Mouse (Mus musculus) C2C12 (cell line): ENCODE measurements around the gene Dok5. TPM values are rescaled to one million over a fixed set of nuclear protein-coding genes. Genes with fewer than 3 reads are reported as not detected.

ENCODE experiments used
- H3K27me3 ChIP-seq: one replicate; pipeline ENCODE4 v1.6.1; 2011; ENCODE audit not compliant: control insufficient read depth, insufficient read depth, insufficient read length
- H3K36me3 ChIP-seq: one replicate; pipeline ENCODE4 v1.6.1; 2011; ENCODE audit not compliant: control insufficient read depth, insufficient read depth
- H3K4me3 ChIP-seq: one replicate; pipeline ENCODE4 v1.5.1; 2011; ENCODE audit warnings: mild to moderate bottlenecking, control low read depth; ENCODE audit not compliant: poor library complexity, insufficient read depth, severe bottlenecking
- H3K79me2 ChIP-seq: one replicate; pipeline ENCODE4 v1.6.1; 2011; ENCODE audit not compliant: control insufficient read depth, insufficient read depth
- H3K79me3 ChIP-seq: one replicate; pipeline ENCODE4 v1.6.1; 2011; ENCODE audit warnings: low read depth, control low read depth
- H3ac ChIP-seq: one replicate; pipeline ENCODE3; 2011; ENCODE audit warnings: low read depth; ENCODE audit not compliant: control insufficient read depth, insufficient read length
- CEBPB ChIP-seq: IDR thresholded peaks from one replicate; pipeline ENCODE4 v1.6.1; 2011; ENCODE audit warnings: low read depth, mild to moderate bottlenecking, control low read depth, moderate library complexity
- CTCF ChIP-seq: IDR thresholded peaks from one replicate; pipeline ENCODE4 v1.5.1; 2011; ENCODE audit not compliant: control insufficient read depth, insufficient read depth, insufficient read length
- FOSL1 ChIP-seq: IDR thresholded peaks from one replicate; pipeline ENCODE4 v1.8.0; 2011; ENCODE audit warnings: mild to moderate bottlenecking, low read length; ENCODE audit not compliant: poor library complexity, insufficient read depth, severe bottlenecking
- MAX ChIP-seq: IDR thresholded peaks from one replicate; pipeline ENCODE4 v1.6.1; 2011; ENCODE audit warnings: mild to moderate bottlenecking, control low read depth
- MYOD1 ChIP-seq: IDR thresholded peaks from one replicate; pipeline ENCODE4 v1.6.1; 2011; ENCODE audit warnings: low read depth; ENCODE audit not compliant: control insufficient read depth, insufficient read length
- MYOG ChIP-seq: IDR thresholded peaks from one replicate; pipeline ENCODE4 v1.6.1; 2011; ENCODE audit not compliant: control insufficient read depth, insufficient read length; ENCODE audit errors: extremely low read depth
- USF1 ChIP-seq: IDR thresholded peaks from one replicate; pipeline ENCODE4 v1.6.1; 2011; ENCODE audit warnings: low read depth, mild to moderate bottlenecking, control low read depth, moderate library complexity
- polyA plus RNA-seq: library from polyadenylated mRNA; unstranded; fragments of >200 nt; fragmentation: generic; extraction: Trizol; gene quantifications from one replicate; pipeline ENCODE4 v1.2.1, GENCODE M21; 2012; ENCODE audit warnings: missing spikeins

Gene Dok5
- polyA plus RNA-seq, 1 experiment, result not detected

- H3K27me3 ChIP-seq, result no peaks in the 10 kb centered on the region
- H3K4me3 ChIP-seq, result no peak overlapping the region
- TF ChIP-seq CTCF (no peak), MYOG (no peak), USF1 (no peak), FOSL1 (no peak), CEBPB (no peak), MAX (no peak), MYOD1 (no peak)
Observed at GRCm38 (mm10) chr2:170829191-170829611, 97.6 kb downstream of the Dok5 start.

GRCm38 (mm10) chr2:170829988-170830387, 98.4 kb downstream of the Dok5 start:
- Histone ChIP-seq H3ac (no peak overlapping the region), H3K79me2 (no peaks in the 10 kb centered on the region), H3K27me3 (no peaks in the 10 kb centered on the region), H3K4me3 (no peak overlapping the region), H3K36me3 (no peaks in the 10 kb centered on the region), H3K79me3 (no peaks in the 10 kb centered on the region)
- TF ChIP-seq CTCF, result no peak
- TF ChIP-seq USF1, result no peak
- TF ChIP-seq FOSL1, result no peak
- TF ChIP-seq MYOD1, result no peak
- no peak for TF ChIP-seq CEBPB

More at GRCm38 (mm10) chr2:170829191-170829611, 97.6 kb downstream of the Dok5 start:
- Histone ChIP-seq H3ac (no peak overlapping the region), H3K36me3 (no peaks in the 10 kb centered on the region), H3K79me3 (no peaks in the 10 kb centered on the region), H3K79me2 (no peaks in the 10 kb centered on the region)

- Histone ChIP-seq H3K4me3 (no peak overlapping the region), H3K27me3 (no peaks in the 10 kb centered on the region), H3K79me2 (no peaks in the 10 kb centered on the region), H3K79me3 (no peaks in the 10 kb centered on the region), H3ac (no peak overlapping the region), H3K36me3 (no peaks in the 10 kb centered on the region)
- TF ChIP-seq USF1, result no peak
- no peak for TF ChIP-seq CTCF
- no peak for TF ChIP-seq CEBPB
- TF ChIP-seq MAX, result no peak
- no peak for TF ChIP-seq MYOD1
- no peak for TF ChIP-seq MYOG
- TF ChIP-seq FOSL1, result no peak
Observed at GRCm38 (mm10) chr2:170836862-170837261, 105.3 kb downstream of the Dok5 start.

GRCm38 (mm10) chr2:170837363-170837762, 105.8 kb downstream of the Dok5 start:
- no peak for TF ChIP-seq FOSL1
- TF ChIP-seq MYOD1, result no peak
- TF ChIP-seq CTCF, result no peak
- TF ChIP-seq MAX, result no peak
- no peak for TF ChIP-seq CEBPB
- no peak for TF ChIP-seq USF1
- TF ChIP-seq MYOG, result no peak
- Histone ChIP-seq H3K79me2 (no peaks in the 10 kb centered on the region), H3K27me3 (no peaks in the 10 kb centered on the region), H3K36me3 (no peaks in the 10 kb centered on the region), H3K79me3 (no peaks in the 10 kb centered on the region), H3ac (no peak overlapping the region), H3K4me3 (no peak overlapping the region)

GRCm38 (mm10) chr2:170837824-170838557, 106.4 kb downstream of the Dok5 start:
- Histone ChIP-seq H3K79me3 (no peaks in the 10 kb centered on the region), H3K4me3 (no peak overlapping the region), H3K27me3 (no peaks in the 10 kb centered on the region), H3ac (no peak overlapping the region), H3K79me2 (no peaks in the 10 kb centered on the region), H3K36me3 (no peaks in the 10 kb centered on the region)
- TF ChIP-seq MYOG, result no peak
- TF ChIP-seq CEBPB, result no peak
- TF ChIP-seq MAX, result no peak
- TF ChIP-seq FOSL1, result no peak
- no peak for TF ChIP-seq MYOD1
- no peak for TF ChIP-seq USF1
- no peak for TF ChIP-seq CTCF

- H3K79me2 ChIP-seq, result no peaks in the 10 kb centered on the region
- H3K4me3 ChIP-seq, result no peak overlapping the region
- TF ChIP-seq MAX (no peak), USF1 (no peak), CTCF (no peak), CEBPB (no peak), MYOG (no peak), MYOD1 (no peak), FOSL1 (no peak)
- no peaks in the 10 kb centered on the region for H3K27me3 ChIP-seq
- no peak overlapping the region for H3ac ChIP-seq
- H3K36me3 ChIP-seq, result no peaks in the 10 kb centered on the region
- no peaks in the 10 kb centered on the region for H3K79me3 ChIP-seq
Observed at GRCm38 (mm10) chr2:170841441-170841965, 109.9 kb downstream of the Dok5 start.
